Mouse (Mus musculus): ENCODE measurements around the gene Col4a2.
A peak's percentile ranks its signal among the peaks of the same experiment; 100 is the strongest.

Col4a2 gene

DNA sequence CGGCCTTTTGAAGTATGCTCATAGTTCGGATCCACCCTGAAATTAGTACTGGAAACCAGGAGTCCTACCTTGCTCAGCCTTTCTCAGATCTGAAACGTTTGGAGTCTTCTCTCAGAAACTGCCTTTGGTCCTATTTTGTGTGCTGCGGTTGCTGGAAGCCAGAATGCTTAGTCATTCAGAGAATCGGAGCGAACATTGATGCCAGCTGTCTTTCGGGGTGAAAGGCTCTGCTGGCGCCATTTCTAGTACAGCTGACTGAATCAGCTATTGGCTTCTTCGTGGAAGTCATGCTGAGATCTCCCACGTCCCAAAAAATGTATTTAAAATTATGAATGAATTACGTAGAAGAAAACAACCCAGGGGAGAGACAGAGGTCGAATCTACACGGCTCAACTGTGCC lies 105.2 kb downstream of the Col4a2 start:
- DNase-seq (ENCODE audit: low spot score): no peak

- peak; percentile 36 for DNase-seq (ENCODE audit: low spot score)
Observed at GRCm38 (mm10) chr8:11419232-11419631, 106.6 kb downstream of the Col4a2 start.

DNA sequence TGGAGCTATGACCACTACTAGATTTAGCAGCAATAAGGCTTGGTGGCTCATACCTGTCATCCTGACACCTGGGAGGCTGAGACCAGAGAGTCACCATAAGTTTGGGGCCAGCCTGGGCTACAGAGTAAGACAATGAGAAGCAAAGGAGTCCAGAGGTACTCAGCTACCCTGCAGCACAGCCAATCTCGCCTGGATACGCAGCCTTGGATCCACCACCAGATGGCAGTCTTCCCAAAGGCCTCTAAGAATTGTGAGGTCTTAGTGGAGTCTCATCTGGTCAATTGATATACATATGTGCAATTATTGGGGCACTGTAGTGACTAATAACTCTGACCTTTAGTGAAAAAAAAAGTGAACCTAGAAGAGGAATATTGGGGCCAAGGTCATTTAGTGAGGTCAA lies 107.0 kb downstream of the Col4a2 start:
- DNase-seq (ENCODE audit: low spot score): peak; percentile 67

DNA sequence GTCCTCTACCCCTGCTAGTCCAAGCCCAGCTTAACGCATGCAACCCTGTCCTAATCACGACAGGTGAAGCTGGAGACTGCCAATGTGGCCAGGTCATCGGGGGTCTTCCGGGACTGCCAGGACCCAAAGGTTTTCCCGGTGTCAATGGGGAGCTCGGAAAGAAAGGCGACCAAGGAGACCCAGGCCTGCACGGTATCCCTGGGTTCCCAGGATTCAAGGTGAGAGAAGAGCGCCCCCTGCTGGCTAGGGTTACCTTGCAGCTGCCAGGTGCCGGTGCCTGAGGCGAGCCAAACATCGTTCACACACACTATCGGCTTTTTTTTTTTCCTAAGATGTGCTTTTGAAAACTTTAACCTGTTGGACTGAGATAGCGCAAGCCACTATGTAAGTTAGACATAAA lies 108.5 kb downstream of the Col4a2 start:
- DNase-seq (ENCODE audit: low spot score): no peak

- DNase-seq (ENCODE audit: low spot score): no peak
Observed at GRCm38 (mm10) chr8:11421968-11422367, 109.4 kb downstream of the Col4a2 start.

- no peak for DNase-seq (ENCODE audit: low spot score)
Observed at GRCm38 (mm10) chr8:11423091-11423490, 110.5 kb downstream of the Col4a2 start.

GRCm38 (mm10) chr8:11430688-11431087 lies 118.1 kb downstream of the Col4a2 start:
- no peak for DNase-seq (ENCODE audit: low spot score)

- DNase-seq (ENCODE audit: low spot score): no peak
Observed at GRCm38 (mm10) chr8:11437862-11438261, 125.3 kb downstream of the Col4a2 start.

DNA sequence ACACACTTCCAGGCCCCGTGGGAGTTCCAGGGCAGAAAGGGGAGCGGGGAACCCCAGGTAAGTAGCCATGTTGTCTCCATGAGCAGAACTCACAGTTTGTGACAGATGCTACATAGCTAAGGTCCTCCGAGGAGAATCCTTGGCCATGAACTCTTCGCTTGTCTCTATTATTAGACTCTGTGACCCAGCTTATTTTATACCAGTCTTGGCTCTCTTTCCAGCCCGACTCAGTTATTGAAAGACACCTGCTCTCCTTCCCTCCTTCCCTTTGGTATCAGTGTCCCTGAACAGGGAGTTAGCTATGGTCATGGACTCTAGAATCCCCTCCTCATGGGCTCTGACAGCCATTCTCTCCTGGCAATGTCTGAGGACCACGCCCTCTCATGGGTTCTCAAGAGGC lies 128.7 kb downstream of the Col4a2 start:
- DNase-seq (ENCODE audit: low spot score): no peak

GRCm38 (mm10) chr8:11443611-11444010 lies 131.0 kb downstream of the Col4a2 start:
- DNase-seq (ENCODE audit: low spot score): no peak

DNA sequence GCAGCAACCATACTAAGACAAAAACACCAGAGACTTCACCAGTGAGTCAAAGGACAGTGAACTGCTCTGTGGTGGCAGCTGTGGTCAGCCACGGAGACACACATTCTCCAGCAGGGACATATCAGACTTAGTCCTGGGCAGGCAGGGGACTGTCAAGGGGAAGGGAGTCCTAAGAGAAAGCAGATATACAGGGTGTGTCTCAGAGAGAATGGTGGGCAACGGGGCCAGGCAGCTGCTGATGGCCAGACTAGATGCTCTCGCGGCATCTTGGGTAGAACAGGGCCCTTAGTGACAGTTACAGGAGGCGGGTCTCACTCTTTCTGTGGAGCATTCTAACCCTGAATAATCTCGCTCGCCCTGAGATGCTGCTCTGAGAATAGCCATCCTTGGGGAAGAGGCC lies 131.6 kb downstream of the Col4a2 start:
- DNase-seq (ENCODE audit: low spot score): no peak

DNA sequence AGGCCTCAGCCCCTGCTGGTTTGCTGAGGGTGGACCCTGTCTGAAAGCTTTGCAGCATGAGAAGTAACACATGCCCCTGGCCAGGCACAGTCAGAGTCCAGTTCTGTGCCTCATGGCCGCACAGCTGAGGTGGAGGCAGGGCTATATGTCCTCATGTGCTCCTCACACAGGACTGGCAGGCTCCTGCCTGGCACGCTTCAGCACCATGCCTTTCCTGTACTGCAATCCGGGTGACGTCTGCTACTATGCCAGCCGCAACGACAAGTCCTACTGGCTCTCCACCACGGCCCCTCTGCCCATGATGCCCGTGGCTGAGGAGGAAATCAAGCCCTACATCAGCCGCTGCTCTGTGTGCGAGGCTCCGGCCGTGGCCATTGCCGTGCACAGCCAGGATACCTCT lies 133.2 kb downstream of the Col4a2 start:
- no peak for DNase-seq (ENCODE audit: low spot score)

- no peak for DNase-seq (ENCODE audit: low spot score)
Observed at GRCm38 (mm10) chr8:11447910-11448570, 135.4 kb downstream of the Col4a2 start.

- DNase-seq (ENCODE audit: low spot score): no peak
Observed at GRCm38 (mm10) chr8:11450184-11451113, 137.8 kb downstream of the Col4a2 start.

GRCm38 (mm10) chr8:11452152-11452551 lies 139.5 kb downstream of the Col4a2 start:
- no peak for DNase-seq (ENCODE audit: low spot score)

- no peak for DNase-seq (ENCODE audit: low spot score)
Observed at GRCm38 (mm10) chr8:11452559-11452958, 140.0 kb downstream of the Col4a2 start.

GRCm38 (mm10) chr8:11452974-11453373 lies 140.4 kb downstream of the Col4a2 start:
- DNase-seq (ENCODE audit: low spot score): no peak

DNA sequence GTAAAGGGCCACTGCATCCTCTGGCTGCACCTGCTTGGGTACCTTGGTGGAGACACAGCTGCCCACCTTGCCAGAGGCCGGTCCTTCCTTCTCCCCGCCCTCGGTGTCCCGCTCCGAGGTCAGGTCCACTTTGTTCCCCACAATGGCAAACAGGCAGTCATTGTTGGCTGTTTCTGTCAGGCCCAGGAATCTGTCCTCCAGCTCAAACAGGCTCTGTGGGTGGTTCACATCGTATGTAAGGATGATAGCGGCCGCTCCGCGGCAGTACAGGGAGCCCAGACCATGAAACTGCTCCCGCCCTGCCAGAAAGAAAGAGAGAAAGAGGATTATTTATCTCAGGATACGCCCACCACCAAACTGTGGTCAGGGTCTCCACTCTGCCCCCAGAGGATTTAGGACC lies 141.6 kb downstream of the Col4a2 start:
- DNase-seq (ENCODE audit: low spot score): no peak

DNA sequence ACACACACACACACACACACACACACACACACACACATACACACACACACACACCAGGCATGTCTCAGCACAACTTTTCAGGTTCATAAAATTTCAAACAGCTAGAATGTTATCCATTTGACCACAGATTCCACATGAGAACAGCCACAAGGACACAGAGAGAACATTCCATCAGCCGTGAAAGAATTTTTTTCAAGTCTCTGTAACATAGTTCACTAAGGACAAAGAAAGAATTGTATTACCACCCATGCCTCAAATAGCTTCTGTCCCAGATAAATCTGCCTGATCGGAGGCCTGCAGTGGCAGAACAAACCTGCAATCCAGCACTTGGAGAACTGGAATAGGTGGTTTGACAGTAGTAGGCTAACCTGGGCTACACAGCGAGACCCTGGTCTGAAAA lies 144.7 kb downstream of the Col4a2 start:
- no peak for DNase-seq (ENCODE audit: low spot score)

DNA sequence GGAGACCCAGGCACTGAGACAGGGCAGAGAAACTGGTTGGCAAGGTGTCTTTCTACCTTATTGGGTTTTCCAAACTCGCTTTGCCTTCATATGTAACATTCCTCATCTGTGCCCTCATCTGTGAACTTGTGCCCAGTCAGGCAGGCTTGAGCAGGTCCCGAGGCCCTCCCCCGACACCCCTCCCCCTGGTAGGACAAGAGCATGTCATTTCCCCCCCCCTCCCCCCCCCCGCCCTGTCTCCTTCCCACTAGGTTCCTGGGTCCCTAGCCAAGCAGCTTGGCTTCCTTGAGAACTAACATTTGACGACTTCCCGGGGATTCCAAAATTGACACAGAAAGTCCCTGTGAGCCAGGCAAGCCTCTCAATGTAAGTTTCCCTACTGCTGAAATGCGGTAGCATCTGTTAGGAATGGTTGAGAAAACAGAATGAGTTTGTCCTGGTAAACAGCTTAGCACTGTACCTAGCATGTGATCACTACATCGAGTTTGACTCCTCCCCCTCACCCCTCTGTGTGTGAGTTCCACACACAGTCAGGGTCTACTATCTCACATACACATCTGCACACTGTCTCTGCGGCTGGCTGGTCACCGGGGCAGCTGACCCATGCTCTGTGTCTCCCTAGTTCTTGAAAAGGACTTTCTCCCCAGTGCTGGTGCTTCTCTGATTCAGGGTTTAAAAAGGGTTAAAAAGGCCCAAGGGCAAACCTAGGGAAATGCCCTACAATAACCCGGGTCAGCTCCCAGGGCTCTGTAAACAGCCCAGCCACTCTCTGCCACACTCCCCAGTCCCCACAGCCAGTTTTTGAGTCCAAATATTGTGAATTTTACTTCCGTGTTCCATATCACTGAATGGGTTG lies 145.6 kb downstream of the Col4a2 start:
- DNase-seq (ENCODE audit: low spot score): no peak

GRCm38 (mm10) chr8:11459016-11459415 lies 146.4 kb downstream of the Col4a2 start:
- no peak for DNase-seq (ENCODE audit: low spot score)

DNA sequence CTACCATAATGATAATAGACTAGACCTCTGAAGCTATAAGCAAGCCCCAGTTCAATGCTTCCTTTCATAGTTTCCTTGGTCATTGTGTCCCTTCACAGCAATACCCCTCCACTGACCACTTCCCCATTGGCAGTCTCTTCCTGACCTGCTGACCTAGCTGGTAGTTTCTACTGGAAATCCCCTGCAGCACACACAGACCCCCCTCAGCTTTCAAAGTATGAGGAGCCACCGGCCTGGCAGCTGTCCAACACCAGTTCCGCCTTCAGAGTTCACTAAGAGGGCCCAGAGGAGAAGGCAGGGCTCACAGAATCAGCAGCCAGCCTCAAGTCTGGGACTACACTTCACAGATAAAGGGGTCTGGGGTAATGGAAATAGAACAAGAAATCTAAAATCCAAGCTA lies 148.3 kb downstream of the Col4a2 start:
- no peak for DNase-seq (ENCODE audit: low spot score)

Measured in lung, postnatal 25 days (tissue).